Mouse (Mus musculus) E14TG2a.4 (cell line): ENCODE data around the gene Lrrc17.
A peak's percentile ranks its signal among the peaks of the same experiment; 100 is the strongest.
"Not testable (repeated sequence)": the region's sequence is repeated elsewhere in the genome, so short reads cannot be mapped to it uniquely, and the experiment has no call there.

Source experiments
- H3K27me3 ChIP-seq: 2 replicates; pipeline ENCODE4 v1.6.1; 2014; ENCODE audit warnings: low read length, control low read depth; ENCODE audit not compliant: insufficient read depth
- H3K36me3 ChIP-seq: 2 replicates; pipeline ENCODE4 v1.6.1; 2014; ENCODE audit warnings: low read length, control low read depth; ENCODE audit not compliant: insufficient read depth
- H3K4me1 ChIP-seq: replicated peaks from 2 replicates; pipeline ENCODE4 v1.6.1; 2014; ENCODE audit warnings: low read depth, low read length, control low read depth
- H3K4me3 ChIP-seq: replicated peaks from 2 replicates; pipeline ENCODE4 v1.5.1; 2014; ENCODE audit warnings: mild to moderate bottlenecking, low read length
- H3K9me3 ChIP-seq: 2 replicates; pipeline ENCODE4 v1.6.1; 2014; ENCODE audit warnings: low read length, control low read depth
- CTCF ChIP-seq: conservative IDR thresholded peaks from 2 replicates; pipeline ENCODE4 v1.5.1; 2014; ENCODE audit warnings: low read length
- NANOG ChIP-seq: IDR thresholded peaks from 2 replicates; pipeline ENCODE4 v1.6.1; 2014; ENCODE audit warnings: borderline replicate concordance, low read length, mixed read lengths
- POU5F1 ChIP-seq: IDR thresholded peaks from 2 replicates; pipeline ENCODE4 v1.6.1; 2014; ENCODE audit warnings: low read length, borderline replicate concordance

Gene Lrrc17

DNA sequence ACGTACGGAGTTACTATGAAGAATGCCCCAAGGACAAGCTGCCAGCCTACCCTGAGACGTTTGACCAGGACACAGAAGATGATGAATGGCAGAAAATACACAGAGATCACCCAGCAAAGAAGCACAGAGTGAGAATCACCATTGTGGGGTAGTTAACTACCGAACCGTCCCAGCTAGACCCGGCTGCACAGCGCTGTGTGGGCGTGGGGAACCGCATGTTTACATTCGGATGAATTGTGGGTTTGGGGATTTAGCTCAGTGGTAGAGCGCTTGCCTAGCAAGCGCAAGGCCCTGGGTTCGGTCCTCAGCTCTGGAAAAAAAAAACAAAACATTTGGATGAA lies 31.8 kb downstream of the Lrrc17 start:
- peaks cover 9% of the 10 kb centered on the region for H3K4me1 ChIP-seq
- no peak overlapping the region for H3K4me3 ChIP-seq
- no peak for TF ChIP-seq CTCF
- no peak for TF ChIP-seq NANOG
- TF ChIP-seq POU5F1, result no peak
- H3K9me3 ChIP-seq, result no peaks in the 10 kb centered on the region
- no peaks in the 10 kb centered on the region for H3K27me3 ChIP-seq
- no peaks in the 10 kb centered on the region for H3K36me3 ChIP-seq

- TF ChIP-seq CTCF (no peak), NANOG (no peak), POU5F1 (no peak)
Measured at GRCm38 (mm10) chr5:21578136-21578535, 34.8 kb downstream of the Lrrc17 start.

GRCm38 (mm10) chr5:21586763-21587162 lies 43.4 kb downstream of the Lrrc17 start:
- no peaks in the 10 kb centered on the region for H3K9me3 ChIP-seq
- no peaks in the 10 kb centered on the region for H3K36me3 ChIP-seq
- H3K4me3 ChIP-seq, result no peak overlapping the region
- TF ChIP-seq POU5F1 (no peak), NANOG (no peak), CTCF (peak; percentile 74)
- no peaks in the 10 kb centered on the region for H3K27me3 ChIP-seq
- H3K4me1 ChIP-seq, result peaks cover 8% of the 10 kb centered on the region; the same call in 1 of the 2 replicates

More at GRCm38 (mm10) chr5:21578136-21578535, 34.8 kb downstream of the Lrrc17 start:
- Histone ChIP-seq H3K4me3 (no peak overlapping the region), H3K36me3 (no peaks in the 10 kb centered on the region), H3K27me3 (no peaks in the 10 kb centered on the region), H3K4me1 (peaks cover 9% of the 10 kb centered on the region), H3K9me3 (no peaks in the 10 kb centered on the region)

- Histone ChIP-seq H3K27me3 (no peaks in the 10 kb centered on the region), H3K36me3 (no peaks in the 10 kb centered on the region), H3K4me1 (peaks cover 8% of the 10 kb centered on the region; the same call in 1 of the 2 replicates), H3K9me3 (no peaks in the 10 kb centered on the region), H3K4me3 (0 out of 2 replicates have a peak overlapping the region, but pooled peaks have one; percentile 58)
- TF ChIP-seq NANOG (no peak), CTCF (no peak), POU5F1 (no peak)
Measured at GRCm38 (mm10) chr5:21587683-21588082, 44.3 kb downstream of the Lrrc17 start.

- Histone ChIP-seq H3K4me1 (peaks cover 8% of the 10 kb centered on the region; the same call in 1 of the 2 replicates), H3K36me3 (no peaks in the 10 kb centered on the region), H3K9me3 (no peaks in the 10 kb centered on the region), H3K4me3 (peak overlapping the region; percentile 58), H3K27me3 (no peaks in the 10 kb centered on the region)
- TF ChIP-seq POU5F1, result no peak
Measured at GRCm38 (mm10) chr5:21588220-21588619, 44.9 kb downstream of the Lrrc17 start.

- H3K4me3 ChIP-seq, result no peak overlapping the region
- TF ChIP-seq POU5F1, result no peak
- no peak for TF ChIP-seq CTCF
- TF ChIP-seq NANOG, result no peak
- H3K27me3 ChIP-seq, result no peaks in the 10 kb centered on the region
- no peaks in the 10 kb centered on the region for H3K9me3 ChIP-seq
- H3K36me3 ChIP-seq, result no peaks in the 10 kb centered on the region
- H3K4me1 ChIP-seq, result peaks cover 8% of the 10 kb centered on the region; the same call in 1 of the 2 replicates
Measured at GRCm38 (mm10) chr5:21592106-21592505, 48.7 kb downstream of the Lrrc17 start.

DNA sequence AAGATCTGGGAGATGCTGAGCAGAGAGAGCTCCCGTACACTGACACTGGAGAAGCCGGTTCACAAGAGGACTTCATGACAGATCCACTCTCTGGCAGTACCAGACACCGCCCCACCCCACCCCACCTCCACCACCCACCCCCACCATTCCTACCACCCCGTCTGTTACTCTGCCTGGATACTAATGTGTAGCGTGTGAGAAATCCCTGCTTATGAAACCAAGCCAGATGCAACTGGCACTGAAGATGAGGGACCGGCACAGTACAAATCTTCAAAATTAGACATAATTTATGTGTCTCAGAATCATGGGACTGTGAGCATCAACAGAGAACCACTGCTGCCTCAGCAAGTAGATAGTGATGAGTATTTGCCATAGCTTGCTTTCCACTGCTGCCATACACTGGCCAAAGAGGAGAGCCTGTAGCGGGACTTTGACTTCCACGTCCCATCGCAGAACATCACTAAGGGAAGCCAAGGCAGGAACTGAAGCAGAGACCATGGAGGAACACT lies 49.9 kb downstream of the Lrrc17 start:
- TF ChIP-seq NANOG (no peak), POU5F1 (no peak), CTCF (no peak)
- H3K27me3 ChIP-seq, result no peaks in the 10 kb centered on the region
- H3K4me3 ChIP-seq, result no peak overlapping the region
- no peaks in the 10 kb centered on the region for H3K36me3 ChIP-seq
- no peaks in the 10 kb centered on the region for H3K9me3 ChIP-seq
- H3K4me1 ChIP-seq, result peaks cover 7% of the 10 kb centered on the region; the same call in 1 of the 2 replicates

DNA sequence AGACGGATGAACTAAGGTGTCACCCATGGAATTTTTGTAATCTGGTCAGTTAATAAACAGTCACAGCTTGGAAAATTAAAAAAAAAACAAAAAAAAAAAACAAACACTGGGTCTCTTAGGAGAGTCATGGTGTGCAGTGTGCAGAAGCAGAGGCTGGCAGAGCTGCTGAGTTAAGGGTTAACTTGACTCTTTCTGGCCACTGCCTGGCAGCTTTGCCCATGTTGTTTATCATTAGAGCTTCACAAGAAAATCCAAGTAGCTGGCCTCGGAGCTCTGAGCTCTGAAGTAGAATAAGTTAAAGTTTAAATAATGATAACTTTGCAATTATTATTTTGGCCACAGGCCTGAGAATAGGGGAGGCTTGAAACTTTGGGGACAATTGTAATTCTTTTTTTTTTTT lies 56.2 kb downstream of the Lrrc17 start:
- not testable (repeated sequence) for H3K36me3 ChIP-seq, H3K4me1 ChIP-seq, H3K27me3 ChIP-seq, H3K9me3 ChIP-seq, H3K4me3 ChIP-seq

- Histone ChIP-seq H3K27me3 (0 out of 2 replicates have a peak, but pooled peaks cover 3% of the 10 kb centered on the region), H3K9me3 (0 out of 2 replicates have a peak, but pooled peaks cover 3% of the 10 kb centered on the region), H3K4me3 (no peak overlapping the region), H3K4me1 (peaks cover 4% of the 10 kb centered on the region; the same call in 1 of the 2 replicates), H3K36me3 (no peaks in the 10 kb centered on the region)
- TF ChIP-seq NANOG (no peak), POU5F1 (no peak), CTCF (no peak)
Measured at GRCm38 (mm10) chr5:21599961-21600360, 56.6 kb downstream of the Lrrc17 start.
